Mouse (Mus musculus) adrenal gland, adult 8-10 months (tissue): ENCODE data around the gene Malsu1. TPM values are rescaled to one million over a fixed set of nuclear protein-coding genes. Genes with fewer than 3 reads are reported as not detected.
A peak's percentile ranks its signal among the peaks of the same experiment; 100 is the strongest.

Source experiments
- DNase-seq: peaks from one replicate; pipeline ENCODE4 v3.0.0; 2022
- total RNA-seq, 4 experiments: library from RNA; stranded (reverse); gene quantifications; 2 replicates each; pipeline ENCODE4 v1.2.4; 2022

Gene Malsu1
- total RNA-seq: 10 to 100 TPM; 34.6 to 53.2 (median 41.2) TPM

GRCm38 (mm10) chr6:49073304-49074116 lies at the start of gene Malsu1:
Malsu1 (plus strand) TSS chr6:49073795.
- peak; percentile 93 for DNase-seq

- no peak for DNase-seq
These were observed 48.3 kb upstream of the Malsu1 start for GRCm38 (mm10) chr6:49025290-49025689.

- DNase-seq: no peak
These were observed 47.1 kb upstream of the Malsu1 start for GRCm38 (mm10) chr6:49026496-49026895.

GRCm38 (mm10) chr6:49028019-49028418 lies 45.6 kb upstream of the Malsu1 start:
- DNase-seq: no peak

GRCm38 (mm10) chr6:49028708-49029107 lies 44.9 kb upstream of the Malsu1 start:
- DNase-seq: no peak

GRCm38 (mm10) chr6:49031230-49031629 lies 42.4 kb upstream of the Malsu1 start:
- no peak for DNase-seq

GRCm38 (mm10) chr6:49032783-49033182 lies 40.8 kb upstream of the Malsu1 start:
- no peak for DNase-seq

GRCm38 (mm10) chr6:49036275-49037267 lies 37.0 kb upstream of the Malsu1 start, which contains the start of gene Gpnmb:
Gpnmb (plus strand) TSS chr6:49036546.
- no peak for DNase-seq

GRCm38 (mm10) chr6:49037268-49037662 lies 36.3 kb upstream of the Malsu1 start:
- DNase-seq: no peak

GRCm38 (mm10) chr6:49039470-49040180 lies 34.0 kb upstream of the Malsu1 start:
- DNase-seq: peak; percentile 23

- DNase-seq: no peak
These were observed 27.1 kb upstream of the Malsu1 start for GRCm38 (mm10) chr6:49046502-49046901.

GRCm38 (mm10) chr6:49046976-49047375 lies 26.6 kb upstream of the Malsu1 start:
- DNase-seq: no peak

- DNase-seq: no peak
These were observed 25.7 kb upstream of the Malsu1 start for GRCm38 (mm10) chr6:49047848-49048247.

- DNase-seq: no peak
These were observed 25.2 kb upstream of the Malsu1 start for GRCm38 (mm10) chr6:49048395-49048794.

- no peak for DNase-seq
These were observed 22.8 kb upstream of the Malsu1 start for GRCm38 (mm10) chr6:49050677-49051410.

- no peak for DNase-seq
These were observed 21.4 kb upstream of the Malsu1 start for GRCm38 (mm10) chr6:49052191-49052590.

GRCm38 (mm10) chr6:49055256-49055733 lies 18.3 kb upstream of the Malsu1 start:
- no peak for DNase-seq

- DNase-seq: no peak
These were observed 17.6 kb upstream of the Malsu1 start for GRCm38 (mm10) chr6:49056009-49056408.

- peak; percentile 46 for DNase-seq
These were observed 16.3 kb upstream of the Malsu1 start for GRCm38 (mm10) chr6:49057053-49058021.

- DNase-seq: no peak
These were observed 5.2 kb upstream of the Malsu1 start for GRCm38 (mm10) chr6:49068361-49068760.
